Mouse (Mus musculus): ENCODE results near the gene Gpr176. TPM values are rescaled to one million over a fixed set of nuclear protein-coding genes. Genes with fewer than 3 reads are reported as not detected.
A peak's percentile ranks its signal among the peaks of the same experiment; 100 is the strongest.

The Gpr176 gene
- polyA plus RNA-seq, 1 experiment from 2014 or later, result 0.41 TPM

- no peaks in the 10 kb centered on the region for H3K4me1 ChIP-seq (ENCODE audit: control insufficient read depth, insufficient read depth, low read length)
- H3K27me3 ChIP-seq (ENCODE audit: control insufficient read depth, insufficient read depth, low read length), result no peaks in the 10 kb centered on the region
- H3K4me2 ChIP-seq (replicated peaks; ENCODE audit: low read depth, low read length), result no peak overlapping the region
- H3K4me3 ChIP-seq (ENCODE audit: low read depth, low read length), result no peak overlapping the region
- no peaks in the 10 kb centered on the region for H3K36me3 ChIP-seq (ENCODE audit: control insufficient read depth, insufficient read depth, low read length)
- H3K27ac ChIP-seq (ENCODE audit: low read length), result no peak overlapping the region
- ATAC-seq (ENCODE audit: insufficient number of reproducible peaks, insufficient read depth, low FRiP score, low read depth), result no peak
- H3K9ac ChIP-seq (replicated peaks; ENCODE audit: low read depth, low read length), result no peak overlapping the region
- no peaks in the 10 kb centered on the region for H3K9me3 ChIP-seq (ENCODE audit: control insufficient read depth, low read depth, low read length)
- 60% methylated on average over 4 of the region's 4 CpGs for WGBS
Measured at GRCm38 (mm10) chr2:118320519-118320918, 52.7 kb downstream of the Gpr176 start.

GRCm38 (mm10) chr2:118319176-118319575 lies 54.0 kb downstream of the Gpr176 start:
- Histone ChIP-seq H3K4me3 (ENCODE audit: low read depth, low read length) (no peak overlapping the region), H3K9me3 (ENCODE audit: control insufficient read depth, low read depth, low read length) (no peaks in the 10 kb centered on the region), H3K27ac (ENCODE audit: low read length) (no peak overlapping the region), H3K4me2 (replicated peaks; ENCODE audit: low read depth, low read length) (no peak overlapping the region), H3K4me1 (ENCODE audit: control insufficient read depth, insufficient read depth, low read length) (no peaks in the 10 kb centered on the region), H3K36me3 (ENCODE audit: control insufficient read depth, insufficient read depth, low read length) (no peaks in the 10 kb centered on the region), H3K9ac (replicated peaks; ENCODE audit: low read depth, low read length) (no peak overlapping the region), H3K27me3 (ENCODE audit: control insufficient read depth, insufficient read depth, low read length) (no peaks in the 10 kb centered on the region)
- WGBS, result 59% methylated on average over 5 of the region's 5 CpGs
- no peak for ATAC-seq (ENCODE audit: insufficient number of reproducible peaks, insufficient read depth, low FRiP score, low read depth)

- 73% methylated on average over 2 of the region's 2 CpGs for WGBS
- H3K4me3 ChIP-seq (ENCODE audit: low read depth, low read length), result no peak overlapping the region
- no peaks in the 10 kb centered on the region for H3K4me1 ChIP-seq (ENCODE audit: control insufficient read depth, insufficient read depth, low read length)
- no peak for ATAC-seq (ENCODE audit: insufficient number of reproducible peaks, insufficient read depth, low FRiP score, low read depth)
- H3K9me3 ChIP-seq (ENCODE audit: control insufficient read depth, low read depth, low read length), result no peaks in the 10 kb centered on the region
- no peaks in the 10 kb centered on the region for H3K27me3 ChIP-seq (ENCODE audit: control insufficient read depth, insufficient read depth, low read length)
- no peak overlapping the region for H3K9ac ChIP-seq (replicated peaks; ENCODE audit: low read depth, low read length)
- no peak overlapping the region for H3K4me2 ChIP-seq (replicated peaks; ENCODE audit: low read depth, low read length)
- H3K27ac ChIP-seq (ENCODE audit: low read length), result no peak overlapping the region
- no peaks in the 10 kb centered on the region for H3K36me3 ChIP-seq (ENCODE audit: control insufficient read depth, insufficient read depth, low read length)
Measured at GRCm38 (mm10) chr2:118316939-118317338, 56.3 kb downstream of the Gpr176 start.

- Histone ChIP-seq H3K36me3 (ENCODE audit: control insufficient read depth, insufficient read depth, low read length) (no peaks in the 10 kb centered on the region), H3K27ac (ENCODE audit: low read length) (no peak overlapping the region), H3K4me1 (ENCODE audit: control insufficient read depth, insufficient read depth, low read length) (no peaks in the 10 kb centered on the region), H3K27me3 (ENCODE audit: control insufficient read depth, insufficient read depth, low read length) (no peaks in the 10 kb centered on the region), H3K9me3 (ENCODE audit: control insufficient read depth, low read depth, low read length) (no peaks in the 10 kb centered on the region), H3K4me2 (replicated peaks; ENCODE audit: low read depth, low read length) (no peak overlapping the region), H3K4me3 (ENCODE audit: low read depth, low read length) (no peak overlapping the region), H3K9ac (replicated peaks; ENCODE audit: low read depth, low read length) (no peak overlapping the region)
- ATAC-seq (ENCODE audit: insufficient number of reproducible peaks, insufficient read depth, low FRiP score, low read depth), result no peak
- 83% methylated on average over 12 of the region's 12 CpGs for WGBS
Measured at GRCm38 (mm10) chr2:118315656-118316402, 57.4 kb downstream of the Gpr176 start.

- Histone ChIP-seq H3K27ac (ENCODE audit: low read length) (no peak overlapping the region), H3K4me1 (ENCODE audit: control insufficient read depth, insufficient read depth, low read length) (no peaks in the 10 kb centered on the region)
- 43% methylated on average over 8 of the region's 8 CpGs for WGBS
Measured at GRCm38 (mm10) chr2:118307561-118307960, 65.7 kb downstream of the Gpr176 start.

GRCm38 (mm10) chr2:118306966-118307365 lies 66.3 kb downstream of the Gpr176 start:
- no peak for ATAC-seq (ENCODE audit: insufficient number of reproducible peaks, insufficient read depth, low FRiP score, low read depth)
- Histone ChIP-seq H3K9ac (replicated peaks; ENCODE audit: low read depth, low read length) (no peak overlapping the region), H3K4me3 (ENCODE audit: low read depth, low read length) (no peak overlapping the region), H3K9me3 (ENCODE audit: control insufficient read depth, low read depth, low read length) (no peaks in the 10 kb centered on the region), H3K36me3 (ENCODE audit: control insufficient read depth, insufficient read depth, low read length) (no peaks in the 10 kb centered on the region), H3K4me2 (replicated peaks; ENCODE audit: low read depth, low read length) (no peak overlapping the region), H3K27ac (ENCODE audit: low read length) (no peak overlapping the region), H3K4me1 (ENCODE audit: control insufficient read depth, insufficient read depth, low read length) (no peaks in the 10 kb centered on the region), H3K27me3 (ENCODE audit: control insufficient read depth, insufficient read depth, low read length) (no peaks in the 10 kb centered on the region)
- 63% methylated on average over 2 of the region's 2 CpGs for WGBS

More at GRCm38 (mm10) chr2:118307561-118307960, 65.7 kb downstream of the Gpr176 start:
- Histone ChIP-seq H3K4me2 (replicated peaks; ENCODE audit: low read depth, low read length) (peak overlapping the region; percentile 6; the same call in 1 of the 2 replicates), H3K9ac (replicated peaks; ENCODE audit: low read depth, low read length) (no peak overlapping the region), H3K36me3 (ENCODE audit: control insufficient read depth, insufficient read depth, low read length) (no peaks in the 10 kb centered on the region), H3K4me3 (ENCODE audit: low read depth, low read length) (no peak overlapping the region), H3K9me3 (ENCODE audit: control insufficient read depth, low read depth, low read length) (no peaks in the 10 kb centered on the region), H3K27me3 (ENCODE audit: control insufficient read depth, insufficient read depth, low read length) (no peaks in the 10 kb centered on the region)
- ATAC-seq (ENCODE audit: insufficient number of reproducible peaks, insufficient read depth, low FRiP score, low read depth), result peak; percentile 67; the same call in 1 of the 2 replicates

GRCm38 (mm10) chr2:118306522-118306895 lies 66.7 kb downstream of the Gpr176 start:
- Histone ChIP-seq H3K27me3 (ENCODE audit: control insufficient read depth, insufficient read depth, low read length) (no peaks in the 10 kb centered on the region), H3K9ac (replicated peaks; ENCODE audit: low read depth, low read length) (no peak overlapping the region), H3K4me2 (replicated peaks; ENCODE audit: low read depth, low read length) (no peak overlapping the region), H3K4me3 (ENCODE audit: low read depth, low read length) (no peak overlapping the region), H3K36me3 (ENCODE audit: control insufficient read depth, insufficient read depth, low read length) (no peaks in the 10 kb centered on the region), H3K9me3 (ENCODE audit: control insufficient read depth, low read depth, low read length) (no peaks in the 10 kb centered on the region), H3K27ac (ENCODE audit: low read length) (no peak overlapping the region), H3K4me1 (ENCODE audit: control insufficient read depth, insufficient read depth, low read length) (no peaks in the 10 kb centered on the region)
- ATAC-seq (ENCODE audit: insufficient number of reproducible peaks, insufficient read depth, low FRiP score, low read depth), result no peak
- WGBS, result 15% methylated on average over 3 of the region's 3 CpGs

- Histone ChIP-seq H3K4me3 (ENCODE audit: low read depth, low read length) (no peak overlapping the region), H3K4me2 (replicated peaks; ENCODE audit: low read depth, low read length) (no peak overlapping the region), H3K9ac (replicated peaks; ENCODE audit: low read depth, low read length) (no peak overlapping the region), H3K27me3 (ENCODE audit: control insufficient read depth, insufficient read depth, low read length) (no peaks in the 10 kb centered on the region), H3K36me3 (ENCODE audit: control insufficient read depth, insufficient read depth, low read length) (no peaks in the 10 kb centered on the region), H3K4me1 (ENCODE audit: control insufficient read depth, insufficient read depth, low read length) (no peaks in the 10 kb centered on the region), H3K9me3 (ENCODE audit: control insufficient read depth, low read depth, low read length) (no peaks in the 10 kb centered on the region), H3K27ac (ENCODE audit: low read length) (no peak overlapping the region)
- no peak for ATAC-seq (ENCODE audit: insufficient number of reproducible peaks, insufficient read depth, low FRiP score, low read depth)
- 54% methylated on average over 7 of the region's 7 CpGs for whole genome bisulfite sequencing
Measured at GRCm38 (mm10) chr2:118305827-118306521, 67.2 kb downstream of the Gpr176 start.
